Mouse (Mus musculus) hindbrain, embryonic 16.5 days (tissue): ENCODE results near the gene Coro2a. TPM values are rescaled to one million over a fixed set of nuclear protein-coding genes. Genes with fewer than 3 reads are reported as not detected.

Source experiments
- ATAC-seq: fragments of 200-750 bp; cut with Nextera tagmentation; 2 replicates; pipeline ENCODE4 v1.8.0; 2017; ENCODE audit warnings: moderate TSS enrichment, moderate library complexity
- H3K27ac ChIP-seq: fragments of 300-500 bp; sonication (generic); 2 replicates; pipeline ENCODE4 v1.5.1; 2014; ENCODE audit warnings: low read depth, mild to moderate bottlenecking, control low read depth, low read length, moderate library complexity
- H3K27me3 ChIP-seq: fragments of 300-500 bp; sonication (generic); replicated peaks from 2 replicates; pipeline ENCODE4 v1.6.1; 2014; ENCODE audit warnings: low read length; ENCODE audit not compliant: control insufficient read depth, insufficient read depth
- H3K36me3 ChIP-seq: fragments of 300-500 bp; sonication (generic); 2 replicates; pipeline ENCODE4 v1.6.1; 2014; ENCODE audit warnings: mild to moderate bottlenecking, low read length, moderate library complexity, mixed read lengths; ENCODE audit not compliant: control insufficient read depth, insufficient read depth
- H3K4me1 ChIP-seq: fragments of 300-500 bp; sonication (generic); 2 replicates; pipeline ENCODE4 v1.6.1; 2014; ENCODE audit warnings: low read depth, low read length; ENCODE audit not compliant: control insufficient read depth, insufficient read depth
- H3K4me2 ChIP-seq: fragments of 300-500 bp; sonication (generic); 2 replicates; pipeline ENCODE4 v1.6.1; 2014; ENCODE audit warnings: mild to moderate bottlenecking, low read length, control low read depth, moderate library complexity
- H3K4me3 ChIP-seq: fragments of 300-500 bp; sonication (generic); 2 replicates; pipeline ENCODE4 v1.5.1; 2014; ENCODE audit warnings: mild to moderate bottlenecking, low read length, control low read depth, moderate library complexity
- H3K9ac ChIP-seq: fragments of 300-500 bp; sonication (generic); 2 replicates; pipeline ENCODE4 v1.6.1; 2014; ENCODE audit warnings: low read depth, mild to moderate bottlenecking, control low read depth, low read length, moderate library complexity
- H3K9me3 ChIP-seq: fragments of 300-500 bp; sonication (generic); 2 replicates; pipeline ENCODE4 v1.6.1; 2014; ENCODE audit warnings: mild to moderate bottlenecking, low read length, moderate library complexity; ENCODE audit not compliant: control insufficient read depth
- WGBS: fragments of 180-500 bp; shearing (Covaris S2); extraction: QIAGEN DNeasy Blood & Tissue Kit; methylation state at CpG from one replicate; pipeline ENCODE4 v1.1.7; 2014; 5-methylcytosine and 5-hydroxymethylcytosine counted together
- polyA plus RNA-seq: library from polyadenylated mRNA; unstranded; fragments of >200 nt; fragmentation: Nextera tagmentation; extraction: Ambion mirVana; gene quantifications from 2 replicates; pipeline ENCODE4 v1.2.1, GENCODE M21; 2015

The Coro2a gene
- polyA plus RNA-seq, 1 experiment from 2014 or later, result 7.9 TPM

DNA sequence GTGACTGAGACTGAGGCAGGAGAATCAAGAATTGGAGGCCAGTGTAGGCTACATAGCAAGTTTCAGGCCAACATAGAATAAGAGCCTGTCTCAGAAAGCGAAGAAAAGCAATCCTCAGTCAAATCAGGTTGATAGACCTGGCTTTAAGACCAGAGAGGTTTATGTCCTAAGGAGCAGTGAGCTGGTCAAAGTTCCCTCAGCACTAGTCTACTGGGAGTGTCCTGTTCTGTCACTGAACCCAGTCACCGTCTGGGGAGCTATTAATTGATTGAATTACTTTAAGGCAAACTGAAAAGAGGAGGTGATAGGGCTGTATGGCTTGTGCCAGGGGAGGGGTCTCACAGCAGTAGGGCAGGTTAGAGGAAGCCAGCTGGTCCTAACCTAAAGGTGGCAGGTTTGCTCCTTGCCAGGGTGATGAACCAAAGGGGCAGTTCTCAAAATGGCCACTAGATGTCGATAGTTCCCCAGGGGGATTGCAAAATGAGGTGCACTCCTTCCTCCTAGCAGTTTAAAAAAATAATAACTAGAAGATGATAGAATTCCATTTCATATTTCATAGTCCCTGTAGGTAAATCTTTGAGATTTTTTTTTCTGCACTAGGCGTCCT is 104.6 kb downstream of the Coro2a start:
- 48% methylated on average over 4 of the region's 4 CpGs for WGBS
- peaks cover 24% of the 10 kb centered on the region for H3K36me3 ChIP-seq
- ATAC-seq, result no peak
- H3K9ac ChIP-seq, result no peak overlapping the region
- no peaks in the 10 kb centered on the region for H3K9me3 ChIP-seq
- H3K27me3 ChIP-seq, result no peaks in the 10 kb centered on the region
- no peak overlapping the region for H3K27ac ChIP-seq
- no peaks in the 10 kb centered on the region for H3K4me1 ChIP-seq
- H3K4me2 ChIP-seq, result no peak overlapping the region
- H3K4me3 ChIP-seq, result no peak overlapping the region

DNA sequence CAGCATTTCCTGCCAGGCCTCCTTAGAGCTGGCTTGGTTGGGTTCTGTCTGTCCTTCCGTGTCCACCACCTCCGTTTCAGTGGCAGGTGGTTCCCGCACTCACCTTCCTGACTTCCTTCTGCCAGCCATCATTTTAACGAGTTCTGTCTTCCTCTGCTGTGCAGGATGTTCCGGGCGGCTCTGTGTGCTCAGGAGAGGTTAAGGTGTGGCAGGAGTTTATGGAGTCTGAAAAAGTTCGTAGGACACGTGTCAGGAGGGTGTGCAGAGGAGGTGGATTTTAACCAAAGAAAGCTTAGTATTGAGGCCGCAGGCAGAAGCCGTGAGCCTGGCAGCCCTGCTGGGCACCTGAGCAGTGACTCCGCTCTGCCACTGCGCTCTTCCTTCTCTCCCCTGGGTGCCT is 106.5 kb downstream of the Coro2a start:
- H3K36me3 ChIP-seq, result peaks cover 15% of the 10 kb centered on the region
- no peak for ATAC-seq
- no peak overlapping the region for H3K4me2 ChIP-seq

DNA sequence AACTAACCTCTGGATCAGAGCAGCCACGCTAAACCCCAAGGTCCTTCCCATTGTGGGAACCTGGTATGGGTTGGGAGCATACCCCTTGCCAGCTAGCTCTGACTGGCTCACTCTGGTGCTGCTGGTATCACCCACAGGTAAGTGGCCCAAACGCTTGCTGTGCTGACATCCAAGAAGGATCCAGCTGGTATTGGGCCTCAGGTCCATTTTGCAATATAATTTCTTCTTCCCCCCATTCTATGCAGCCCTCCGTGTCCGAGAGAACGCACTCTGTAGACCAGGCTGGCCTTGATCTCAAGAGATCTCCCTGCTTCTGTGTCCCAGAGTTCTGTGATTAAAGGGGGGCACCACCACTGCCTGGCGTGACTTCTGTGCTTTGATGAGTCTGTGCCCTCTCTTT is 108.9 kb downstream of the Coro2a start:
- no peak overlapping the region for H3K27ac ChIP-seq
- no peaks in the 10 kb centered on the region for H3K27me3 ChIP-seq
- no peak overlapping the region for H3K4me3 ChIP-seq
- no peak overlapping the region for H3K9ac ChIP-seq
- peaks cover 9% of the 10 kb centered on the region for H3K4me1 ChIP-seq
- peaks cover 12% of the 10 kb centered on the region for H3K36me3 ChIP-seq
- H3K9me3 ChIP-seq, result no peaks in the 10 kb centered on the region
- no peak for ATAC-seq
- H3K4me2 ChIP-seq, result no peak overlapping the region
- WGBS, result 95% methylated on average over 6 of the region's 6 CpGs

More for the DNA sequence above, 106.5 kb downstream of the Coro2a start:
- no peak overlapping the region for H3K4me3 ChIP-seq
- H3K9me3 ChIP-seq, result no peaks in the 10 kb centered on the region
- no peak overlapping the region for H3K9ac ChIP-seq
- no peak overlapping the region for H3K27ac ChIP-seq
- peaks cover under 1% of the 10 kb centered on the region; the same call in 1 of the 2 replicates for H3K4me1 ChIP-seq
- H3K27me3 ChIP-seq, result no peaks in the 10 kb centered on the region
- WGBS, result 91% methylated on average over 12 of the region's 12 CpGs

DNA sequence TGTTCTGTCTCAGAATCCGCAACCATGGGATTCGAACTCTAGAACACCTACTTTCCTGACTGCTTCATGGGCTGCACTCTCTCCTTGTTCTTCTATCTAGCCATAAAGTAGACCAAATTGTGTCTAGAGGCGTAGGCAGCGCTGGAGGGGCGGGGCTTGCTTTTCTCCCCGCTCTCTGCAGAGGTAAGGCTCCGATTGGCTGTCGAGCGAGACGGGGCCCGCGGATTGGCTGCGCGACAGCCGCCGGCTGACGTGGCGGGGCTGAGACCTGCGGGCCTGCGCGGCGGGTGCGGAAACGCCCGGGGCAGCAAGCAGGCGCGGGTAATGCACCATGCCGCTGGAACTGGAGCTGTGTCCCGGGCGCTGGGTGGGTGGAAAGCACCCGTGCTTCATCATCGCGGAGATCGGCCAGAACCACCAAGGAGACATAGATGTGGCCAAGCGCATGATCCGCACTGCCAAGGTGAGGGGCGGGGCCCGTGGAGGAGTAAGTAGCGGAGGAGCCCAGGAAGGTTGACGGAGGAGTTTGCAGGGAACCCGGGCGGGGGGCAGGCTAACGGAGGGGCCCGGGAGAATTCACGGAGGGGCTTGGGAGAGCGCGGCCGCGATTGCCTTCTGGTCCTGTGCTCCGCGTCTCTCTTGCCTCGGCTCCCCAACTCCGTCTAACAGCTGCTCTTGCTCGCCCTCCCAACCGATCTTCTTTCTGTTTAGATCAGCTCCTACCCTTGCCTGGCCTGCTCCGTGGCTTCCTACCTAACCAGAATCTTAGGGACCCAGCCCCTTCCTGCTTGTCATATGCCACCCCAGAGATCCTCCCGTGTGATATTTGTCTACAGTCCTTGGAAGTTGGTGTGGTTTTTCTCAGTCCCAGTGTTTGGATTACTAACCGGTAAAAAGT is 112.7 kb downstream of the Coro2a start, which contains the start of gene Nans:
Gene Nans (plus strand): TSS at position 221 of the 898 bp plus-strand sequence.
- under 1% methylated on average over 58 of the region's 58 CpGs for WGBS

DNA sequence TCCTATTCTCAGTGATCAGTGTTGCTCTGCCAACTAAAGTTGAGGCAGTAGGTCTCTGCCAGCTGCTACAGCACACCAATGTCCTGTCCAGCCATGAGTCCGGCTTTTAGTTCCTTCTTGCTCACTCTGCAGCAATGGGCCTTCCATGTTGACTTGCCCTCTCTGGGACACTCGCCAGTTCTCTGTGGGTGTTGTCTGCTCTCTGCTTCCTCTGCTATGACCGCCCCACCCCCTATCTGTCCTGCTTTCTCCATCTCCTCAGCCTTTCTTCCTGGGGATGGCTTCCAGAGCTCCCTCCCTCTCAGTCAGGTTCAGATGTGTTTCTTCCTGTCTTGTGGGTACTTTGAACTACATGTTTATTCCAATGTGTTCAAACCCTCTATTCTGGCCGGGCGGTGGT is 114.7 kb downstream of the Coro2a start:
- Histone ChIP-seq H3K4me2 (no peak overlapping the region), H3K4me3 (no peak overlapping the region), H3K27me3 (no peaks in the 10 kb centered on the region), H3K4me1 (peaks cover 9% of the 10 kb centered on the region), H3K9me3 (no peaks in the 10 kb centered on the region), H3K9ac (no peak overlapping the region), H3K27ac (no peak overlapping the region), H3K36me3 (no peaks in the 10 kb centered on the region)
- WGBS, result 82% methylated on average over 5 of the region's 5 CpGs
- no peak for ATAC-seq

More for the DNA sequence above, 112.7 kb downstream of the Coro2a start, which contains the start of gene Nans:
- Histone ChIP-seq H3K36me3 (peaks cover 10% of the 10 kb centered on the region), H3K9me3 (no peaks in the 10 kb centered on the region), H3K4me1 (peaks cover 9% of the 10 kb centered on the region), H3K9ac (peak within 1 kb of the TSS; percentile 85), H3K27ac (peak within 1 kb of the TSS; percentile 68), H3K4me2 (peak within 1 kb of the TSS; percentile 84), H3K4me3 (peak within 1 kb of the TSS; percentile 88), H3K27me3 (no peaks in the 10 kb centered on the region)
- peak; percentile 100 for ATAC-seq

Other genes with a start within 250 kb of the Coro2a start
- 8.8 TPM in 2 replicates for gene Trmo, start 212.8 kb downstream of the Coro2a start, polyA plus RNA-seq
- 0.13 and 0.26 TPM in 2 replicates for gene Hemgn, start 188.7 kb downstream of the Coro2a start, polyA plus RNA-seq
- gene Anp32b, start 151.3 kb downstream of the Coro2a start, polyA plus RNA-seq, result 72.5 and 82.4 TPM in 2 replicates
- gene Nans, start 113.0 kb downstream of the Coro2a start, polyA plus RNA-seq, result 73.7 and 77.1 TPM in 2 replicates
- gene Trim14, start 66.1 kb downstream of the Coro2a start, polyA plus RNA-seq, result 0.85 and 1.2 TPM in 2 replicates
- gene Tbc1d2, start 48.0 kb upstream of the Coro2a start, polyA plus RNA-seq, result 1.1 and 1.3 TPM in 2 replicates